Mouse (Mus musculus) heart, adult 18-20 months (tissue): Measurements from ENCODE around the gene Lrrc61. TPM values are rescaled to one million over a fixed set of nuclear protein-coding genes. Genes with fewer than 3 reads are reported as not detected.
A peak's percentile ranks its signal among the peaks of the same experiment; 100 is the strongest.

ENCODE experiments used
- DNase-seq, 2 experiments: peaks; one replicate each; pipeline ENCODE4 v3.0.0; 2021 to 2022; ENCODE audit warnings: mixed read lengths in 1 of 2
- total RNA-seq, 2 experiments: library from RNA; stranded (reverse); gene quantifications; 2 replicates each; pipeline ENCODE4 v1.2.3; 2021

Gene Lrrc61
- total RNA-seq, 2 experiments from 2014 or later = 14.7 to 18.6 TPM

GRCm38 (mm10) chr6:48546858-48547257, 7.7 kb upstream of the Lrrc61 start:
- DNase-seq = peak; percentile 54 to 79

DNA sequence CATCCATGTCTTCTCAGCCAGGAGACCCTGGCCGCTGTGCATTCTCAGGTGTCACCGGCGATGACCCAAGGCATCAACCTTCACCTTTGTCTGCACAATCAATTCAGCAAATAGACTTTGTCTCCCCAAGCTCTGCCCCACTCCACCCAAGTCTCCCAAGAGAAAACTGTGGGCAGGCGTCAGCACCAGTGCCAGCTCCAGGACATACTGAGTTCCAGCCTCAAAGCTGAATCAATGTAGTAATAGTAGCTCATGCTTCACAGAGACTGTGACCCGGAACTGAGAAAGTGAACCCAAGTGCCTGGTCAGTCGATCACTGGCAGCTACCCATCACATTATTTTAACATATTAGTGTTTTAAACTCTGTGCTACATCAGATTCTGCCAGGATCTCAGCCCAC, 6.3 kb upstream of the Lrrc61 start:
- DNase-seq = no peak

DNA sequence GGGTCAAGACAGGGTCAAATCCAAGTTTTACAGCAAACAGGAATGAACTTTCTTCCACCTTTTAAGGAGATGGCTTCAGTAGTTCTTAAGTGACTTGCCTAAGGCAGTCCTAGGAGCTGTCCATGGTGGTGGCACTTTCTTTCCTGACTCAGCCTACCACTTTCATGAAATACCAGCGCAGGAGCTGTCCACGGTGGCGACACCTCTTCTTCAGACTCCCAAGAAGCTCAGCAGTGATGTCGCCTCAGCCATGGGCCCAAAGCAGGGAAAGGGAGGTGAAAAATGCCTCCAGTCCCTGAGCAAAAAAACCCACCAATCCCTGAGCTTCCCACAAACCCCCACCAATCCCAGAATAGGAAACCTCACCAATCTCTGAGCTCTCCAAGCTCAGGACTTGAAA, 1.7 kb upstream of the Lrrc61 start:
- DNase-seq = peak; percentile 42

DNA sequence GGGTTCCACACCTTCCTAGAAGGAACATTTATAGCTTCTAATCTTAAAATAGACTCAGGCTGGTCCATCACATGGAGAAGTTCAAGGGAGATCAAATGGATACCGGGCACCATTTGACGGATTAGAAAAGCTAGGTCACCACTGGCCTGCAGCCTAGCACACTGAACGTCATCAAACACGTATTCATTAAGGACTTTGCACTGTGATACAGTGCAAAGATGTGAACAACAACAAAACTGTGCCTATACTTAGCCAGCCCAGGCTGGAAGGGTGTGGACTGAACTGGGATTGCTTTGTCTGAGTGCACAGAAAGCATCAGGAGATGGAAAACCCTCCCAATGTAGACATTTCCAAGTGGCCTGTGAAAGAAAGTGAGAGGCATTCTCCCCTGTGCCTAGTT, 777 bp upstream of the Lrrc61 start:
- DNase-seq = no peak

- DNase-seq = peak in 1 of 2 experiments; percentile 88
These were observed 701 bp downstream of the Lrrc61 start for GRCm38 (mm10) chr6:48555104-48555890.

GRCm38 (mm10) chr6:48555956-48556355, 1.4 kb downstream of the Lrrc61 start:
- DNase-seq = no peak

DNA sequence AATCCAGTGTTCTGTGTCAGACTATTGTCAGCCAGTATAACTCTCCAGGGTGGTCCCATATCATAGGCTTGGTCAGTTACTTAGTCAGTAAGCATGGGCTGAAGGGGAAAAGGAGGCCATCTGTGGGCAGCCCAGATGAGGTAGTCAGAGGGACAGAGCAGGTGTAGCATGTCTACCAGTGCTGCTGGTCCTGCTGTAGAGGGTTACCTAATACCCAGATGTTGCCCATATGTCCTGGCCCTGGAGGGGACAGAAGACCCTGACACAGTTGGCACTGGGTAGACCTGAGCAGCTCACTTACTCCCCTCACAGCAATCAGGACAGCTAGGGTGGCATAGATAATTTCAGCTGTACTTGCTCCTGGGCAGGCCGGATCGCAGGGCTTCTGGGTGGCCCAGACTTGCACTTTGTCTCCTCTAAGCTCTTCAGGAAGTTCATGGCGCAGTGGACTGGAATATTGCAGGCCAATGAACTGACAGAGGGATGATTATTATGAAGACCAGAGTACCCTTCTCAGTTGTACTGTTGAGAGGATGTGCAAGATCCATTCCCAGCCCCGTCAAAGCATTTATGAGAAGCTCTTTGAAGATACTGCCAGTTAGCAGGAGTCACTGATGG, 11.2 kb downstream of the Lrrc61 start:
- DNase-seq = no peak

- peak; percentile 81 to 87 for DNase-seq
These were observed 11.7 kb downstream of the Lrrc61 start for GRCm38 (mm10) chr6:48566312-48566711.

DNA sequence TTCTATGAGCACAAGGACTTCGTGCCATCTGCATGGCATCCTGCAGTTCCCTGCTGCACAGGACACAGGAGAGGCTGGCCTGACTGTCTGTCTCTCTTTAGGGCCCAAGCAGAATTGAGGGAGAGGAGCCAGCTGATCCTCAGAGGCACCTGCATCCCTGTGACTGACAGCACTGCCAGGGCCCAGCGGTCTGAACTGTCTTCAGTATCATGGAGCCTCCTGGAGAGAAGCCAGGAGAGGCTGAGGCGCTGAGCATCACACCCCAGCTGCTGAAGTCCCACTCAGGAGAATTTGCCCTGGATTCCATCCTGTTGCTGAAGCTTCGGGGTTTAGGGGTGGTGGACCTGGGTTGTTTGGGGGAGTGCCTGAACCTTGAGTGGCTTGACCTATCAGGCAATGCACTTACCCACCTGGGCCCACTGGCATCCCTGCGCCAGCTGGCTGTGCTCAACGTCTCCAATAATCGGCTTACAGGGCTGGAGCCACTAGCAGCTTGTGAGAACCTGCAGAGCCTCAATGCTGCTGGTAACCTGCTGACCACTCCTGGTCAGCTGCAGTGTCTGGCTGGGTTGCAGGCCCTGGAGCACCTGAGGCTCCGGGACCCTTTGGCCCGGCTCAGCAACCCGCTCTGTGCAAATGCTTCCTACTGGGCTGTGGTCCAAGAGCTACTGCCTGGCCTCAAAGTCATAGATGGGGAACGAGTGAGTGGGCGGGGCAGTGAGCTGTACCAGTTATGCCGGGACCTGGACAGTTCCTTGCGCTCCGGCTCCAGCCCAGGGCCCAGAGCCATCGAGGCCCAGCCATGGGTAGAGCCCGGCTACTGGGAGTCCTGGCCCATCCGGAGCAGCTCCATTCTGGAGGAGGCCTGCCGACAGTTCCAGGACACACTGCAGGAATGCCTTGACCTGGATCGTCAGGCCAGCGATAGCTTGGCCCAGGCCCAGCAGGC, 13.7 kb downstream of the Lrrc61 start:
- peak; percentile 68 to 74 for DNase-seq

GRCm38 (mm10) chr6:48569065-48569807, 14.6 kb downstream of the Lrrc61 start:
- no peak for DNase-seq

DNA sequence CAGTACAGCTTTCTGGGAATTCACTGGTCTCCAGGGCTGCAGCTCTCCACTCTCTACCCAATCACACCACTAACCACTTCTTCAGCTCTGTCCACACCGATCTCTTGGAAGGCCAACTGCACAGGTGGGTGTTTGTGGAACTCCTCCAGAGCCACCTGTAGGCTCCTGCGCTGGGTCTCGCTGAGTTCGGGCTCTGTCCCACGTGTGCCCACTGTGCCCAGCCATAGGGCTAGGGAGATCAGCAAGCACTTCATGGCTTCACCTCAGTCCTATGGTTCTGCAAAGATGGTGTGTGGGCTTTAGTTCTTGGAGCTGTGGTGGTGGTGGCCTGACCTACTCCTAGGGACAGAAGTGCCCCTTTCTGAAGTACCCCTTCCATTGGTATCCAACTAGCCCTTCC, 17.4 kb downstream of the Lrrc61 start:
- no peak for DNase-seq

DNA sequence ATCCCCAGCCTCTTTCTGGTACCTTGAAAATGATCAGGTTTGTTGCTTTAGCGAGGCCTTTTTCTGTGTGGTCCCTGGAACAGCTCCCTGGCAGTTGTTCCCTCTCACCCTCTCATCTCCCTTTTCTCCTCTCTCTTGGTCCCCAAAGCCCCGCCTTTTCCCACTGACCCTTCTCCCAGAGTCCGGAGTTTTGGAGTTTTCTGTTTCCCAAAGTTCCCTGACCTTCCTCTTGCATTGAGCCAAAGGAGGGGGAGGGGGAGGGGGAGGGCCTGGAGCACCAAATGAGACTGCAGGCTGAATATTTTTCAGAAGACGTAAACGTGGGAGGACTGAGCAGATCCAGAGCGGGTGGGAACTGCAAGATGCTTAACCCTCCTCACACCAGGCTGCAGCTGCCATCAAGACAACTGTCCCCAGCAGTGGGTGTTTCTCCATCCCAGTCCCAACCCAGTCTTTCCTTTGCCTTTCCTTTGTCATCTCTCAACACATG, 18.0 kb downstream of the Lrrc61 start, which contains the start of gene Rarres2:
TSS of gene Rarres2 (minus strand) at position 218 of the 490 bp plus-strand sequence.
- DNase-seq = peak; percentile 79 to 85

DNA sequence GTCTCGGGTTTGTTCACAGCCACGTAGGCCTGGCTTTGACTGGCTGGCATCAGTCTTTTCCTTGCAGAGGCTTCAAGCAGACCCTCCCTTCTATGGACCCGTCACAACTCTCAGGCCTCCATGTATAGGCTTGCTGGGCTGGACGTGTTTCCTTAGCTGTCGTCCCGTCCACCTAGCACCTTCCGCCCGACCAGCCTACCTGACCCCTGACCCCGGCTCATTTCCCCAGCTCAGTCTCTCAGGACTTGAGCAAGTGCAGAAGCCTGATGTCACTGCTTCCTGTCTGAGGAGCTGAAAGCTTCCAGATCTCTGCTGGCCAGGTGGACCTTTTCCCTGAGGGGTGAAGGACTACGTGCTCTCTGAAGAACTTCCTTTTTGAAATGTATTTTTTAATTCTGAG, 18.7 kb downstream of the Lrrc61 start:
- peak; percentile 64 to 73 for DNase-seq

DNA sequence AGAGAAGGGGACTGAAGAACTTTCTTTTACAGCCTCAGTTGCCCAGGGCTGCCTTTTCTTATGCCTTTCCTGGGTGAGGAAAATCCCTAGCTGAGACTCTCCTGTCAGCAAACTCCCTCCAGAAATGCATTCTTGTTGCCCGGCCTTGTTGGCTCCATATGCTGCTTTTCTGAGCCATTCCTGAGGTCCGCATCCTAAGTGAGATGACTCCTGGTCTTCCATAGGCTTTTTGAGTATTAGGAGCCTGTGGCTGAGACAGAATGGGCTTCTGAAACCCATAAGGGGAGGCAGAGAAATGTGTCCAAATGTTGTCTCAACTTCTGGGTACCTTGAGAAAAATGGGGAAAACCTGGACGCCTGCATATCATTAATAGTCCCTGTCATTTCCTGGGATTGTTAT, 19.4 kb downstream of the Lrrc61 start:
- no peak for DNase-seq

GRCm38 (mm10) chr6:48578736-48579135, 24.1 kb downstream of the Lrrc61 start:
- DNase-seq = no peak

- peak; percentile 68 to 76 for DNase-seq
These were observed 24.6 kb downstream of the Lrrc61 start for GRCm38 (mm10) chr6:48579215-48579648.

DNA sequence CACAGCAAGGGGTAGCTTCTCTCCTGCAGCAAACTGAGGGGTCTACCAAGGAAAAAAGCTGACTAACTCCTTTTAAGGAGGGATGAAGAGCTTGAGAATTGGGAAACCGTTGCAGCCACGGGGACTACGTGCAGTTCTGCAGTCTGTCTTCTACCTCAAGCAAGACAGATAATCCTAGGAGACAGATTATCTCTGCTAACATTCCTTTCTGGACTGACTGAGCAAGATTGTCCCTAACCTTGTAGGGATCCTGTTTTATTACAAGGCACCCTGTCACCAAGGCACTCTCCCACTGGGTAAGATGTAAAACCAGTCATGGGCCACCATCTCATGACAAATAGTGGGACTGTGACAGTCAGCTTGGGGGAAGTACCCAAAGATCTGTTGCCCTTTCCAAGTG, 26.7 kb downstream of the Lrrc61 start:
- DNase-seq = no peak

DNA sequence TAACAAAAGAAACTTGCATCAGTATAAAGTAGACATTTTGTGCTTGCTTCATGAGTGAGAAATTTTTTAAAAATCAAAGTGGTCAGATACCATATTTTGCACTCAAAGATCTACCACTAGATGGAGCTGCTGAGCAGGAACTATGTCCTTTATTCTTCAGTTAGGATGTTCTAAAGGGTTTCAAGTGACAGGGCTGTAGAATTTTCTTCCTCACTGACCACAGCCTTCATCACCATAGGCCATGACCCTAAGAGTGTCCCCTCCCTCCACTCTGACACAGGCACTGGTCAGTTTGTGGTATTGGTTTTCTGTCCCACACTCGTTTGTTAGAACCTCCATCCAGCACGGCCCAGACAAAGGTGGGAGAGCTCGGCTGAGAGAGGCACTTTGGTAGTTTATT, 27.4 kb downstream of the Lrrc61 start:
- DNase-seq = peak in 1 of 2 experiments; percentile 78

- DNase-seq = no peak
These were observed 34.7 kb downstream of the Lrrc61 start, which contains the start of gene Gm45021 for GRCm38 (mm10) chr6:48589194-48589750. TSS of gene Gm45021 (plus strand) at chr6:48589610.

GRCm38 (mm10) chr6:48591221-48591845, 36.7 kb downstream of the Lrrc61 start:
- DNase-seq = no peak

DNA sequence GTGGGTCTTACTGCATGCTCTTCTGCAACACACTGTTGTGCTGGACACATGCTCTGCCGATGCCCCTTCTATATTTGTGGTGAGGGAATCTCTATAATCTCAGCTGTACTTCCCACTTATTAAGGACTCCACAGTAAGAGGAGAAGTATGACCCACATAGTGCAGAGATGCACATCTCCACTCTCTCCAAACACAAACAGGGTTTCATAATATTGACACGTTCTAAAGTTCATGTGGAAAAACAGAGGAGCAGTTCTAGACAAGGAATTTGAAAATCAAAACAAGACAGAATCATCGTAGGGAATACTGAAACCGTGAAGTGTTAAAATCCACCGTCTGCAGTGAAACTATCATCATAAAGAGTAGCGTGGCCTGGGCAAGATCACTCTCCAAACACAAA, 37.3 kb downstream of the Lrrc61 start:
- no peak for DNase-seq
